Mouse (Mus musculus) gastrocnemius, postnatal 14 days (tissue): ENCODE measurements around the gene Duxbl2. TPM values are rescaled to one million over a fixed set of nuclear protein-coding genes. Genes with fewer than 3 reads are reported as not detected.
"Not testable (repeated sequence)": the region's sequence is repeated elsewhere in the genome, so short reads cannot be mapped to it uniquely, and the experiment has no call there.

Experiments
- DNase-seq: peaks from one replicate; pipeline ENCODE4 v3.0.0; 2021; ENCODE audit warnings: mixed read lengths
- intact Hi-C: fragments of 180-260 bp; cut with DNase I; formaldehyde crosslinking; loops from one replicate; pipeline ENCODE4 v1.15.1; 2025; ENCODE audit warnings: low total_unique reads
- long read RNA-seq, 2 experiments: library from polyadenylated mRNA; stranded (forward); transcript quantifications; one replicate each; pipeline ENCODE4 v2.0.0; 2021
- total RNA-seq, 2 experiments: library from RNA; stranded (reverse); gene quantifications; 2 replicates each; pipeline ENCODE4 v1.2.3; 2021

Gene Duxbl2
- under 1 TPM in 1 of 2 experiments, not detected in 1; 0.84 TPM for total RNA-seq
- long read RNA-seq, experiment 1, result 0 reads
- long read RNA-seq, experiment 2, result 0 reads

DNA sequence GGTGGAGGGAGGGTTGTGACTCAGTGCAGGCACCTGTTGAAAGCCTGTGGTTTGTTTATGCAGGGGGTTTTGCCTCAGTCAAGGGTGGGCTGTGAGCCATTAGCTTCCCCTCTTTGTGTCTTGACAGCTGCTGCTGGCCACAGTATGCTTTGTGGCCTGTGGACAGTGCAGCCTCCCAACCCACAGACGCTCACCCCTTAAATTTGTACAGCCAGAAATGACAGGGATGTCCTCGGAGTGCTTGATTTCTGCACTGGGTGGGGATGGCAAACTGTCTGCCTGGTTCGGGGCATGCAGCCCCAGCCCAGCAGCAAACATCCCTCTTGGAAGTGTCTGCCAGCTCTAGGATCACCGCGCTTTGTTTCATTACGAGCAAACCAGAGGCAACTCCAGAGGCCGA lies at the start of gene Duxbl2:
Gene Duxbl2 (plus strand): TSS at position 200 of the 400 bp plus-strand sequence.
- intact Hi-C loops, DNase-seq: not testable (repeated sequence)

DNA sequence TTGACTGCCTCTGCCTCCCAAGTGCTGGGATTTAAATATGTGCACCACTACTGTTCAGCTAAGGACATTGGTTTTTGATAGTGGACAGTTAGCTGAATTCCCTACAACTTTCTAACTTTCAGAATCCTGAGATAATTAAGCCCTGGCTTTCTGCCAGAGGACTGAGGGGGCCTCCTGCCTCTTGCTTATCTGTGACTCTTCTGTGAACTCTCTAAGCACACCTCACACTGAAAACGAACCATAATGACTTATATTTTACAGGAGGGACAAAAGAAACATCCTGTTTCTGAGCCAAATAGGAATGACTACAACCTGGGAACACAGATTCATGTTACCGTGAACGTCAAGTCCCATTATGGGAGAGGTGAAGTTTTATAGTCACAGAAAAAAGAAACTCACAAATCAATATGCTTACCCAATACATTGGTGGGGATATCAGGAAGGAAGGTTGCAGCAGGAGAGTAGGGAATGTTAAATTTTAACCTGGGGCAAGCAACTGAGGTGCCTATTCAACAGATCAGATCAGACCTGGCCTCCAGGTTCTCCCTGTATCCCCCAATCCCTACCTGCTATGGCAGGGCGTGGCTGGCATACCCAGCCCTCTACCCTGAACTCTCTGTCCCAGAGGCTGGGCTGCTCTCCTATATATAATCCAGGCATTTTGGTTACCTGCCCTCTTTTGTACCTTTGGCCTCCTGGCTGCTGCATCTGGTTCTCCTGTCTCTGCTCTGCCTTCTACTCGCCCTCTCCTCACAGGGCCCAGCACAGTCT lies 41.3 kb upstream of the Duxbl2 start:
- intact Hi-C loops, DNase-seq: not testable (repeated sequence)

DNA sequence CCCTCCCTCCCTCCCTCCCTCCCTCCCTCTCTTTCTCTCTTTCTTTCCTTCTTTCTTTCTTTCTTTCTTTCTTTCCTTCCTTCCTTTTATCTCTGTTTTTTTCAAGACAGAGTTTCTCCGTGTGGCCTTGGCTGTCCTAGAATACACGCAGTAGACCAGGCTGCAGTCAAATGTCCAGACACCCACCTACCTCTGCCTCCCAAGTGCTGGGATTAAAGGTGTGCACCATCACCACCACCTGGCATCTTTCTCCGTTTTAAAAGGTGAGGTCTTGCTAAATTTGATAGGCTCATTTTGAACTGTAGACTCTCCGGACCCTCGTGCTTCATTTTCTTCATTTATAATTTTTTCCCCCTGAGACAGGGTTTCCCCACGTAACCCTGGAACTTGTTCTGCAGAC lies 36.9 kb upstream of the Duxbl2 start, which contains the start of gene Cphx2:
Gene Cphx2 (plus strand): TSS at position 301 of the 400 bp plus-strand sequence.
- DNase-seq, intact Hi-C loops: not testable (repeated sequence)

GRCm38 (mm10) chr14:26081997-26082396 lies 36.2 kb upstream of the Duxbl2 start, which contains the start of gene Cphx3:
Gene Cphx3, plus strand, starts transcription at chr14:26082297.
- intact Hi-C loops, DNase-seq: not testable (repeated sequence)

DNA sequence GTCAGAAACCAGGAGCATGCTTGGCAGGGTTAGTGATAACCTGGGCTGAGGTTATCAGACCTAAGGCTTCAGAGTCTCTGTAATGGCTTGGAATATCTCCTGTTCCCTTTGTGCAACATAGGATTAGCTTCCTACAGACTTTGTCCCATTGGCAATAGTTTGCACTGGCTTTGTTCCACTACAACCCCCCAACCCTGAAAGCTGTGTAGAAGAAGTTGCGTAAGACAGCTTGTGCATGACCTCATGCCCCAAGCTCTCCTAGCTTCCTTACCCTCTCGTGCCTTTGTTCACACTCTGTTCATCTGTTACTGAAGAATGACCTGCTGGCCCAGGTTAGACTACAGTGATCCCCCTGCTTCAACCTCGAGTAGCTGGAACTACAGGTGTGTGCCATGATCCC lies 20.5 kb upstream of the Duxbl2 start:
- DNase-seq, intact Hi-C loops: not testable (repeated sequence)

- DNase-seq, intact Hi-C loops: not testable (repeated sequence)
These were observed 426 bp downstream of the Duxbl2 start for GRCm38 (mm10) chr14:26118550-26119000.

DNA sequence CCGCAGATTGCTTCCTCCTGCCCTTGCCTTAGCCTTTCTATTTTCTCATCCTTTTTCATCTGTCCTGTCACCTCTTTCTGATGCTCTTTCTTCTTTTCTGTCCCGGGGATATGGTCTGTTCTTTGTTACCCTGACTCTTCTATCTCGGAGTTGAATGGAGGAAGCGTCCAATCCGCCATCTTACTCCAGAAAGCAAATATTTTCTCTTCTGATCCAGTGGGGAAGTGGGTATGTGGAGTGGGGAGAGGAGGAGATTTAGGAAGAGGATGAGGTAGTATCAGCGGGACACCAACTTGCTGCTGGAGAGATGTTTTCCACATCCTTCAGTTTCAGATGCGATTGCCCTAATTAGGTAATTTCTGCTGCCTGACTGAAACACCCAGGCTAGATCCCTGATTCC lies 946 bp downstream of the Duxbl2 start:
- intact Hi-C loops, DNase-seq: not testable (repeated sequence)

GRCm38 (mm10) chr14:26147095-26147494 lies 28.9 kb downstream of the Duxbl2 start:
- intact Hi-C loops, DNase-seq: not testable (repeated sequence)

GRCm38 (mm10) chr14:26156032-26156431 lies 37.9 kb downstream of the Duxbl2 start:
- DNase-seq, intact Hi-C loops: not testable (repeated sequence)

- intact Hi-C loops, DNase-seq: not testable (repeated sequence)
These were observed 43.0 kb downstream of the Duxbl2 start for GRCm38 (mm10) chr14:26161156-26161555.

DNA sequence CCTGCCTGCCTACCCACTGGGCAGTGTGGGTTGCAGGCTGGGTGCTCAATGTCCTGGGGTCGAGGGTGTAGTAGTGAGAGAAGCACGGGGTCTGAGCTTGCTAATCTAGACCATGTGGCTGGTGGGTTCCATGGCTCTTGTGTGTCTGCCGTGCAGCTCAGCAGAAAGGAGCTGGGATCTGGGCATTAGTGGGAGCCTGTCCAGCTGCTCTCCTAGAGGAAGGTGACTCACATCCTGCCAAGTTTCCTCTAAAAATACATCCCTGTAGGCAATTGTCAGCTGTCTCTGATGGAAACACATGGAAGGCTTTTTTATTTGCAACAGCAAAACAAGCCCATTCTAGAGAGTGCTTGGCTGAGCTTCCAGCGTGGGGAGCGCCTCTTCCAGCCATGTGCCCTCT lies 44.3 kb downstream of the Duxbl2 start:
- intact Hi-C loops, DNase-seq: not testable (repeated sequence)

DNA sequence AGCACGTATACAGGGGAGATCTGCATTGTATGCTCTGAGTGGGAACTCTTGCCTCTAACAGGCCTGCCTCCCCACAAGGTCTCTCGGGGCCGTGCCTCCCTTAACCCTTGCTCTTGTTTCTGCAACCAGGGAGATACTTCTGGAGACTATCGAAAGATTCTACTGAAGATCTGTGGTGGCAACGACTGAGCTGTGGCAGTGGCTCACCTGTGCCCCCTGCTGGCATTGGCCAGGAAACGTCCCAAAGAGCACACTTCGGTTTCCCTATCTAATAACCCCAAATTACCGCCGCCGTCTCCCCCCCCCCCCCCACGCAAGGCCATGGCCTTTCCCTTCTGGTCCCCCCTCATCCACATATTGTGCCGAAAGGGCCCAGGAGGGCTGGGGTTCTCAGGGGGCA lies 47.1 kb downstream of the Duxbl2 start:
- DNase-seq, intact Hi-C loops: not testable (repeated sequence)

DNA sequence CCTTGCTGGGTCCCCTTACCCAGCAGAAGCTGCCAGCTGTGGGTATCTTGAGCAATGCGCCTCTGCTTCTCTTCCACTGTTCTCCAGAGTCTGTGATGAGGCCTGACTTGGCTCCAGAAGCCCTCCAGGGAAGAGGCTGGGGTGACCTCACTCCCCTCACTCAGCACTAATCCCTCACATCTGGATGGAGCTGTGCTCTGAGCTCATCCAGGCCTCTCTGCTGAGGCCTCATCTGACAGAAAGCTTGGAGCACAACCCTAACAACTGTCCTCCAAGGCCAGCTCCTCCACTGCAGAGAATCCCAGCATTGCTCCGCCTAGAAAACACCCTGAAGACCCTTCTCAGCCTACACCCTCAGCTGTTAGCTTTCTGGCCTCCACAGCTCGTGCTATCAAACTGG lies 55.8 kb downstream of the Duxbl2 start:
- intact Hi-C loops, result not testable (repeated sequence)

DNA sequence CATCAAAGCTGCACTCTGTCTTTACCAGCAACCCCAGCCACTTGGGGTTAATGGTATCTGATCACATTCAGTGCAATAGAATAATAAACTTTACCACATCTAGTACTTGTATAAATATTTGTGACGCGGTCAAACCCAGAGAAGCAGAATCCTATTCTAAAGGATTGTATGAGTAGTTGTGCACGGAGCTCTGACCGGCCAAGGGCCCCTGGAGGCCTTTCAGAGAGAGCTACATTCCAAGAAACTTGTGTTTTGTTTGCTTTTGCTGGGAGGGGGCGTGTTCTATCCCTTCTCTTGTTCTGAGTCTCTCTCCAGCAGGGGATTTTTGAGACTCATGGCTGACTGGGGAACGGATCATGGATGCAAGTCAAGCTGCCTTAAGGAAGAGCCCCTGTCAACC lies 56.9 kb downstream of the Duxbl2 start:
- DNase-seq, intact Hi-C loops: not testable (repeated sequence)

More for the DNA sequence above, 55.8 kb downstream of the Duxbl2 start:
- DNase-seq, result not testable (repeated sequence)

Other genes starting within 250 kb of the Duxbl2 start
- 1 to 10 TPM; 2.9 to 3.6 TPM for gene Plac9a, start 215.2 kb upstream of the Duxbl2 start, total RNA-seq
- 1 to 10 TPM; 1.3 to 1.7 TPM for gene Tmem254a, start 190.7 kb upstream of the Duxbl2 start, total RNA-seq
- gene Cphx1, start 180.0 kb upstream of the Duxbl2 start, total RNA-seq, result under 1 TPM in 1 of 2 experiments, not detected in 1; 0.16 TPM
- gene Duxbl1, start 139.8 kb upstream of the Duxbl2 start, total RNA-seq, result under 1 TPM; 0.43 to 0.80 TPM
- 10 to 100 TPM in 1 of 2 experiments, 1 to 10 TPM in 1; 7.5 to 11.7 TPM for gene Gm9780, start 75.6 kb upstream of the Duxbl2 start, total RNA-seq
- gene Tmem254c, start 51.0 kb upstream of the Duxbl2 start, total RNA-seq, result 10 to 100 TPM; 10.5 to 12.4 TPM
- not detected for gene Cphx2, start 36.8 kb upstream of the Duxbl2 start, total RNA-seq
- not detected for gene Cphx3, start 36.1 kb upstream of the Duxbl2 start, total RNA-seq
- 10 to 100 TPM; 57.4 to 72.8 TPM for gene Plac9b, start 64.1 kb downstream of the Duxbl2 start, total RNA-seq
- gene Tmem254b, start 88.7 kb downstream of the Duxbl2 start, total RNA-seq, result 1 to 10 TPM; 3.3 to 3.8 TPM
- under 1 TPM in 1 of 2 experiments, not detected in 1; 0.64 TPM for gene Duxbl3, start 139.6 kb downstream of the Duxbl2 start, total RNA-seq